Mouse (Mus musculus): ENCODE measurements at regions not wholly inside any gene's neighbourhood (a gene's known extent, or its start where the extent isn't known, plus 50 kb on each side); places are given as distances from the start of the nearest gene placed in this dataset.
"Not testable (repeated sequence)": the region's sequence is repeated elsewhere in the genome, so short reads cannot be mapped to it uniquely, and the experiment has no call there.

DNA sequence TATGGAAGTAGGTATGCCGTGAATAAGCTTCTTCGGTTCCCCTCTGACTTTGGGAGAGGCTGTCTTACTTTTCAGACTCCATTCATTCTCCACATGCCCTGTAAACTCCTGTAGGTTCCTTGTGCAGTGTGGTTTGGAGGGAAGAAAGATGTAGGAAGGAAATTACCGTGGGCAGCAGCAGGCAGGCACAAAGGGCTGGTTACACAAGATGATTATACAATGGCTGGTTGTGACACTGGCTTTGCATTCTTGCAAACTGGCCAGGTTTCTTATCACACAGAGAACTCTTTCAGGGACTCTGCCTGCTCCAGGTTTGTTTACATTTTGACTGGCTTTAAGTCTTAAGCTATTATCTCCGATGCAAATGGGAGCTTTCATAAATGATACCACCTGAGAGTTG is 167.3 kb upstream of the Gm30302 start:
- not testable (repeated sequence) for TF ChIP-seq CTCF (conservative IDR thresholded peaks at IDR 0.05; ENCODE audit: low read length); POU5F1 (IDR thresholded peaks at IDR 0.05; ENCODE audit: borderline replicate concordance, low read length); NANOG (IDR thresholded peaks at IDR 0.05; ENCODE audit: borderline replicate concordance, low read length)

All from E14TG2a.4 (cell line).